Mouse (Mus musculus) myocyte (in vitro differentiated cells): Measurements from ENCODE around the gene Lcn2.

Experiments
- CEBPB ChIP-seq: IDR thresholded peaks from 2 replicates; pipeline ENCODE4 v1.6.1; 2011; ENCODE audit warnings: mild to moderate bottlenecking, moderate library complexity; ENCODE audit not compliant: poor library complexity, insufficient read depth, severe bottlenecking
- E2F4 ChIP-seq: IDR thresholded peaks from one replicate; pipeline ENCODE4 v1.6.1; 2011; ENCODE audit warnings: mild to moderate bottlenecking, control low read depth, moderate library complexity; ENCODE audit not compliant: insufficient read depth
- MYOD1 ChIP-seq, 3 experiments: IDR thresholded peaks; one replicate each; pipeline ENCODE4 v1.6.1; 2011; ENCODE audit warnings: control low read depth in 2 of 3, low read depth in 2 of 3, mild to moderate bottlenecking in 2 of 3, moderate library complexity in 1 of 3; ENCODE audit not compliant: insufficient read length in 2 of 3, control insufficient read depth in 1 of 3
- MYOG ChIP-seq, 3 experiments: IDR thresholded peaks; one replicate each; pipeline ENCODE4 v1.6.1; 2011; ENCODE audit warnings: control low read depth in 2 of 3, low read depth in 2 of 3, mild to moderate bottlenecking in 2 of 3; ENCODE audit not compliant: insufficient read length in 2 of 3, control insufficient read depth in 1 of 3, insufficient read depth in 1 of 3
- POLR2A ChIP-seq: IDR thresholded peaks from one replicate; pipeline ENCODE4 v1.6.1; 2011; ENCODE audit warnings: low read depth, mild to moderate bottlenecking, control low read depth, moderate library complexity; ENCODE audit not compliant: insufficient read length
- POLR2AphosphoS2 ChIP-seq: IDR thresholded peaks from one replicate; pipeline ENCODE4 v1.6.1; 2011; ENCODE audit warnings: low read depth, control low read depth; ENCODE audit not compliant: insufficient read length
- TCF12 ChIP-seq: IDR thresholded peaks from one replicate; pipeline ENCODE4 v1.6.1; 2011; ENCODE audit warnings: mild to moderate bottlenecking, control low read depth; ENCODE audit not compliant: poor library complexity, insufficient read depth, severe bottlenecking
- TCF3 ChIP-seq: IDR thresholded peaks from one replicate; pipeline ENCODE4 v1.6.1; 2011; ENCODE audit warnings: low read depth, control low read depth; ENCODE audit not compliant: insufficient read length

- TF ChIP-seq POLR2A (peak; percentile 38), CEBPB (peak; percentile 70), POLR2AphosphoS2 (no peak), TCF3 (no peak), MYOG (IDR thresholded peaks at IDR 0.05; ENCODE audit: control insufficient read depth in 1 of 3, insufficient read depth in 1 of 3, insufficient read length in 2 of 3, low read depth in 2 of 3) (no peak), E2F4 (no peak), MYOD1 (IDR thresholded peaks at IDR 0.05; ENCODE audit: control insufficient read depth in 1 of 3, insufficient read length in 2 of 3, low read depth in 2 of 3) (no peak), TCF12 (no peak)
These were observed 35.7 kb upstream of the Lcn2 start for GRCm38 (mm10) chr2:32423481-32424331.
